Mouse (Mus musculus): ENCODE results near the gene Pls1.

GRCm38 (mm10) chr9:95851671-95852070 is 6.6 kb upstream of the Pls1 start:
- TF ChIP-seq GATA1 (IDR thresholded peaks at IDR 0.05; ENCODE audit: borderline replicate concordance, low read length) (no peak), CTCF (IDR thresholded peaks at IDR 0.05; ENCODE audit: low read depth, low read length) (no peak)
